Mouse (Mus musculus) heart, postnatal 4 days (tissue): ENCODE measurements at regions not wholly inside any gene's neighbourhood (a gene's known extent, or its start where the extent isn't known, plus 50 kb on each side); places are given as distances from the start of the nearest gene placed in this dataset.

Experiments used
- DNase-seq: peaks from one replicate; pipeline ENCODE4 v3.0.0; 2021

DNA sequence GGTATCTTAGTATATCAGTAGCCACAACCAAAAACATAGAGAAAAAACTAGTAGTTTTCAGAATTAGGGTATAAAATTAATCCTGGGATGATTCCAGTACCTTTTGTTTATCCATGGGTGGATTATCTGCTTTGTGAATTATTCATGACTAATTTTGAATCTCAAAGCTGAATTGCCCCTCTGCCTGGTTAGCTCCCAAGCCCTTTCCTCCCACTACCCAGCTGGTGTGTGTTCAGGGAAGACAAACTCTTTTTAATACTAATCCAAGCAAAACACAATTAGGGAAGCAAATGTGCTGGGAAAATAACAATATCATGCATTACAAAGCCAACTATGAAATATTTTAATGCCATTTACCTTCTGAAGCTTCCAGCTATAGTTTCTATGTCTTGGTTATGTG, 347.4 kb downstream of the Gm43517 start:
- DNase-seq, result no peak

- no peak for DNase-seq
Measured at GRCm38 (mm10) chr12:49737100-49737499, 352.1 kb downstream of the Gm43517 start.

- DNase-seq, result no peak
Measured at GRCm38 (mm10) chr12:49739960-49740740, 355.2 kb downstream of the Gm43517 start.

DNA sequence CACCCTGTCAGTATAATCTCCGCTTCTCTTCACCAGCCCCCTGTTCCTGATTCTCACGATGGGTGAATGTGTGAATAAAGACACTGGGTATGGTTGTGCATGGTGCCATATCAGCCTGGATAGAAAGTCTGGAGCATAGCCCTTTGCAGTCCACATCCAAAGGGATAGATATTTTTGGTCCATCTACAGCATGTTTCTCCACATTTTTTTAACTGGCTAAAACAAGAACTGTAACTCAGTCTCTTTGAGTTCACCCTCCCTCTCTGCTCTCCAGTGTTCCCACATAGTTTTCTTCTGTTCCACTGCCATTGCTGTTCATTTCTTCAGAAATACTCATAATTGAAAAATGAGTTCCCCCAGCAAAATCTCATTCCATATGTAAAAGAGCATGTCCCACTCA, 358.4 kb downstream of the Gm43517 start:
- no peak for DNase-seq

- DNase-seq, result no peak
Measured at GRCm38 (mm10) chr12:49747081-49747480, 362.1 kb downstream of the Gm43517 start.

DNA sequence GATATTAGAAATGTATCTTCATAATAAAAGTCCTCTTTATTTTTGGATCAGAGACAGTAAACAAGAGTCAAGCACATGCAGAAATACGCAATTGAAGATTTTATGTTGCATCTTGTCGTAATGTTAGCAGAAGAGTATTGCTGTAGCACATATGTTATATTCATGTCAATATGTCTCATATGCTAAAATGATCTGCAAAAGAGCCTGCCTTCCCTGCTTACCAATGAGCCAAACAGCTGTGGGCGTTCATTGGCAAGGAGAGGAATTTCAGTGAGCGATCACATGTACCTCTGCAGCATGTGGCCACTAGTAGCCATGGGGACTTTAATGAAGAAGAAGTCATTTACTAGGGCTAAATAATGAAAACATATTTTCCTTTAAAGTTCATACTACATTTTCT, 373.4 kb downstream of the Gm43517 start:
- DNase-seq, result no peak

GRCm38 (mm10) chr12:49764541-49764940, 379.6 kb downstream of the Gm43517 start:
- DNase-seq, result no peak

DNA sequence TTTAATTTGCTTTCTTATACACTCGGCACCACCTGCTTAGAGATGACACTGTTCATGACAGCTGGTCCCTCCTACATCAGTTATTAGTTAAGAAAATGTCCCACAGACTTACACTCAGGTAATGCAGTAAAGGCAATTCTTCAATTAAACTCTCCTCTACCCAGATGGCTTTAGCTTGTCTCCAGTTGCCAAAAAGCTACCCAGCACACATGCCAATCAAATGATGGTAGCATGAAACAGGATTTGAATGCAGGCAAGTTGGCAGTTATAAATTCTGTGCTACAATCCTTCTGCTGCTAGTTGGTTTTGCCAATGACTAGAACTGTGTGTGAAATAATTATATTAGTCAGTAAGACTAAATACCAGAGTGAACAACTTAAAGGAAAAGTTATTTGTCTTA, 423.4 kb downstream of the Gm43517 start:
- no peak for DNase-seq

DNA sequence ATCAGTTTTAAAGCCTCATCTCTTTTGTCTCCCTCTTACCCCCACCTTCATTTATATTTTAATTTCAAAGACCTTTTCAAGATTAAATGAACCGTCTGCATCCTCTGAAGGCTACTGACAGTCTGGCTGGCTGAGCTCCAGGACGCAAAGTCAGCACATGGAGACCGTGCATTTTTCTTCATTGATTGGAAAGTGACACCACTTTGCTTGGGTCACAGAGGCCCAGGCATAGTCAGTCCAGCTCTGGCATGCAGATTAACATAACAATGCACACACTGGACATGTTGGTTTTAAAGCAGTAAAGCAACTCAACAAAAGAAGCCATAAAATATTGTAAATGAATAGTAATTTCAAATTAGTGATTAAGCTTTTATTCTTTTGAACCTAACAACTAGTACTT, 429.7 kb downstream of the Gm43517 start:
- DNase-seq, result no peak

DNA sequence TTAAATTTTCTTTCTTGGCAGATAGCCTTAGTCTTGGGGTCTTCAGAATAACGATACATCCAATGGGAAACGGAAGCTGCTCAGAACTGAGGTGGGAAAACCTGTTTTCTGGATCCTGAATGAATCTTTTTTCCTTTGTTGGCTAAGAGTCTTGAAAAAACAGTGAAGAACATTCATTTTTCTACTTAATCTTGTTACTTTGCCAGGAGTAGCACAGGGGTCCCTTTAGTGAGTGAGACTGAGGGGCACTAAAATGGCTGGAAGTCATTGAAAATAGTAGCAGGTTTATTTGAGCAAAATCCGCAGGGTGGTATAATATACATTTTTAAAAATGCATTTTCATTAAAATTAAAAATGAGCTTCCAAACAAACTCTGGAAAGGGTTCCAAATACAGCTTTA, 442.8 kb downstream of the Gm43517 start:
- no peak for DNase-seq

GRCm38 (mm10) chr12:49828553-49828952, 443.6 kb downstream of the Gm43517 start:
- DNase-seq, result no peak

GRCm38 (mm10) chr12:49830665-49831064, 445.7 kb downstream of the Gm43517 start:
- DNase-seq, result no peak

DNA sequence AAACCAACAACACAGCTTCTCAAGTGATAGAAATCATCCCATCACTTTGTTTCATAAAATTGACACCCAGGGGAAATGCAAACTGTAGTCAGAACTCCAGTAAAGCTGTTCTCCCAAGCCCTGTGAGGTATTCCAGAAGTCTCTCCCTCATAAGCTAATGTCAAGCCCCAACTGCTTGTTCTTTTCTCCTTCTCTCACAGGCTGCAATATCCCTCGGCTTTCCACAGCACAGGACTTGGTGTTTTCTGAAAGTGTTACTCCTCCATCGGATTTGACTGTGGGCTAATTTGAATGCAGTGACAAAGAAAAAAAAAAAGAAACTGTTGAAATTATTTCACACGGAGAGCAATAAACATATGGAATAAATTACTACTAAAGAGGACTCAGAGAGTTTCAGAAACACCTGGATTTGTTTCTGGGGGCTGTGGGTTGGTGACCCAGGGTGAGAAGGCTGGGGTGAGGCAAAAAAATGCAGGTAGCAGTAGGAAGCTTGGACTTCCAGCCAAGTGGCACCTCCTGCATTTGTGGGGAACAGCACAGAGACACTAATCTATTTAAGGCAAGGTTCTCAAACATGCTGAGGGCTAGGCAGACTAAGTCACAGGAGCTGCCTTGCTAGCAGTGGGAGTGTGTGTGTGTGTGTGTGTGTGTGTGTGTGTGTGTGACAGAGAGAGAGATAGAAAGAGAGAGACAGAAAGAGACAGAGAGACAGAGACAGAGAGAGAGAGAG, 447.3 kb downstream of the Gm43517 start:
- no peak for DNase-seq

DNA sequence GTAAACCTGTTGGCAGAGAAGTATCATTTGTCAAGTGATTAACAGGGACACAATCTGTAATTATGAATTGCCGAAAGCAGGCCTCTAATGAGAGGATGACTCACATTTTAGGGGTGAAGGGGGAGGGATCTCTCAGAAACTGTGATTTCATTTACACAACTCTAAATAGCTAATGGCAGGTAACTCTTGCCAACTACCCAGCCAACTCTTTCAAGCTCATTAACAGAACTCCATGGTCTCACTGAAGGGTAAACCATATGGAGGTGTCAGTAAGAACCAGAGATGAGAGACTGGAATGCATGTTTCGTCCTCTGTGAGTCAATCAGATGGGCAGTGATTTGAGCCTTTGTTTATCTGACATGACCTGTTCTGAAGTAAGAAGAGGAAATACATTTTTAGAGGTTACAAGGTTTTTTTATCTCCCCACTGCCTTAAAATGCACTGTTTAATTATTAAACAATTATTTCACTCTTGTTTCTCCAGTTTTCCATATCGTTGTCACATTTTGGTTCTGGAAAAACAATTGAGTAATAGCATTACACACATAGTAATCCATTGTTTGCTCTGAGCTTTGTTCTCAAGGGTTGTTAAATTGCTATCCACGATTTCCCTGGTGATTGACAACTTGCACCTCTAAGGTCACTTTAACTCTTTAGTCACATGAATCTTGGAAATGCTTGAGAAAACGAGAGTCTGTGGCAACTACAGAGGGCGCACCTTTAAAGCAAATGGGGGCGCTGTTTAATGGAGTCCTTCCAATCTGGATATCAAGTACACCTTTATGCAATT, 451.5 kb downstream of the Gm43517 start:
- DNase-seq, result no peak

DNA sequence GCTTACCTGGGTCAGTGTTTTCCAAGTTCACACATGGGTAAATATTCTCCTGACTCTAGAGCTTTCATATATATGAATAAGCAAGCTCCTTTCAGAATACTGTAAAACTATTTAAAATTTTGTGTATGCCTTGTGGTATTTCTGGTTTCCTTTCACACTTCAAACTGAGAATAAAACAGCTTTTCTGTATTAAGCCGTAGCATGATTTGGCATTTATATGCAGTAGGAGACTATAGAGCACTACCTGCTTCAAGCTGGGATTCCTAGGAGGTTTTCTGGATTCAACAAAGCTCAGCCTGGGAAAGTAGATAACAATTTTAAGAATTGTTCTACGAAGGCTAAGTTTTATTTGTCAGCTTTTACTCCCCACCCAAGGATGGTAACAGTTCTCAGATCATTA, 500.5 kb downstream of the Gm43517 start:
- no peak for DNase-seq

DNA sequence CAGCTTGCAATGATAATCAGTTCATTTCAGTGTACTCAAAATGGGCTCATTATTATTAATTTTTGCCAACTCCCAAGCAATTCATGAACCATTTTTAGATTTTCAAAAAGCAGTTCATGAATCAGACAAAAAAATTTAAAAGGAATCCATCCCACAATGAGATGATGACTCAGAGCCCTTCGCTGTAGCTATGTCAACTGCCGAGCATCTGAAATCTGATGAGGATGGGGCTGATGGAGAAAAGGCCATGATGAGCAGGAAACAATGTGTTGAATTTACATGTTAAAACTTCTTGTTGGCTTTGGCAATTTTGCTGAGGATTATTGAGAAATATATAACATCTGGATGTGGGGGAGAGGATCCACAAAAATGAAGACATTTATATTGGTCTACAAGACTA, 502.3 kb downstream of the Gm43517 start:
- DNase-seq, result no peak

- DNase-seq, result no peak
Measured at GRCm38 (mm10) chr12:49897768-49898167, 512.8 kb downstream of the Gm43517 start.

GRCm38 (mm10) chr12:49915691-49916090, 530.7 kb downstream of the Gm43517 start:
- DNase-seq, result no peak

- DNase-seq, result no peak
Measured at GRCm38 (mm10) chr12:49921608-49922007, 536.6 kb downstream of the Gm43517 start.

- DNase-seq, result no peak
Measured at GRCm38 (mm10) chr12:49940818-49941217, 555.8 kb downstream of the Gm43517 start.

DNA sequence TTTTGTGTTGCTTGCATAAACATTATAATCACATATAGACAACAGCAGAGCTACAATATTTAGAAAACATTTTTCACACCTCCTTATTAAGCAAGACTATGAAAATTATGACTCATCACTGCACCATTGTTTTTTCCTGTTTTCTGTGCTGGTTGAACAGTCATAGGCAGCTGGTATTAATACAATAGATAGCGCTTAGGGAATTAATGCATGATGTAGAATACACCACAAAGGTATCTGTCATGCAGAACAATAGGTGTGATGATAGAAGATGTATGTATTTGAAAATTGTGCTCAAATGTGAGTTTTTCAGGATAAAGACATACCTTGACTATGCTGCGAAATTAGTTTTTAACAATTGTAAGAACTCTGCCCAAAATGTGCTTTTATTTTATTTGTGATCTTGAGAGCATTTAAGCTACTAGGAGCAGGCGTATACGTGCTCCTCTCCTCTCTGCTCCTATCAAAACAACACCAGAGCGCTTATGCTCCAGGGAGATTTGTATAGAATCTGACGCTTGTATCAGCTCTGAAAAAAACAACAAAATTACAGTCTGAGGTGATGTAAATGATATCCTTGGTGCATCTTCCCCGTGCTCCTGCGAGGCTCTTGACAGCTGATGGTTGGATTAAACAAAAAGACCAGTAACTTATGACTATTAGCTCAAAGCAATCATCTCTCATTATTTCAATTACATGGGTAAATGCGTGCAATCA, 560.1 kb downstream of the Gm43517 start:
- no peak for DNase-seq

- DNase-seq, result no peak
Measured at GRCm38 (mm10) chr12:49945628-49946220, 560.8 kb downstream of the Gm43517 start.
